Mouse (Mus musculus) MEL (cell line): ENCODE results near the gene Trappc6a. TPM values are rescaled to one million over a fixed set of nuclear protein-coding genes. Genes with fewer than 3 reads are reported as not detected.

Experiments
- DNase-seq: peaks from one replicate; pipeline ENCODE4 v3.0.0; 2011; ENCODE audit warnings: low read depth, low spot score
- H3K27ac ChIP-seq: 2 replicates; pipeline ENCODE4 v1.5.1; 2012; ENCODE audit warnings: low read depth, mild to moderate bottlenecking, control low read depth, low read length, moderate library complexity; ENCODE audit not compliant: control insufficient read depth
- H3K27me3 ChIP-seq, 2 experiments: fragments of 150-350 bp in 1 of 2; sonication (generic) in 1 of 2; 2 replicates each; pipeline ENCODE4 v1.6.1; 2012; ENCODE audit warnings: low read length in 2 of 2, mild to moderate bottlenecking in 2 of 2, improper control_type of control experiment in 1 of 2, moderate library complexity in 1 of 2; ENCODE audit not compliant: insufficient read depth in 2 of 2, control insufficient read depth in 1 of 2
- H3K36me3 ChIP-seq, 2 experiments: 2 replicates each; pipeline ENCODE4 v1.6.1; 2012 to 2014; ENCODE audit warnings: low read length in 2 of 2, improper control_type of control experiment in 1 of 2, inconsistent platforms in 1 of 2, mild to moderate bottlenecking in 1 of 2; ENCODE audit not compliant: insufficient read depth in 2 of 2, control insufficient read depth in 1 of 2
- H3K4me1 ChIP-seq, 2 experiments: fragments of 150-350 bp in 1 of 2; sonication (generic) in 1 of 2; 2 replicates each; pipeline ENCODE4 v1.6.1; 2012; ENCODE audit warnings: low read length in 2 of 2, improper control_type of control experiment in 1 of 2, mild to moderate bottlenecking in 1 of 2; ENCODE audit not compliant: insufficient read depth in 2 of 2, control insufficient read depth in 1 of 2
- H3K4me3 ChIP-seq, 2 experiments: fragments of 150-350 bp in 1 of 2; sonication (generic) in 1 of 2; 2 replicates each; pipeline ENCODE4 v1.5.1; 2012; ENCODE audit warnings: low read depth in 2 of 2, low read length in 2 of 2, mild to moderate bottlenecking in 2 of 2, moderate library complexity in 2 of 2, control low read depth in 1 of 2, improper control_type of control experiment in 1 of 2; ENCODE audit not compliant: control insufficient read depth in 1 of 2, insufficient read depth in 1 of 2
- H3K79me2 ChIP-seq: 2 replicates; pipeline ENCODE4 v1.6.1; 2012; ENCODE audit warnings: mild to moderate bottlenecking, low read length, moderate library complexity; ENCODE audit not compliant: control insufficient read depth, poor library complexity, insufficient read depth
- H3K9ac ChIP-seq: 2 replicates; pipeline ENCODE4 v1.6.1; 2012; ENCODE audit warnings: low read depth, mild to moderate bottlenecking, control low read depth, low read length, moderate library complexity; ENCODE audit not compliant: control insufficient read depth, poor library complexity, severe bottlenecking
- H3K9me3 ChIP-seq: fragments of 150-350 bp; sonication (generic); replicated peaks from 2 replicates; pipeline ENCODE4 v1.6.1; 2012; ENCODE audit warnings: mild to moderate bottlenecking, low read length, improper control_type of control experiment, moderate library complexity; ENCODE audit not compliant: insufficient read depth
- BHLHE40 ChIP-seq: IDR thresholded peaks from 2 replicates; pipeline ENCODE4 v1.6.1; 2012; ENCODE audit warnings: low read depth, mild to moderate bottlenecking, inconsistent platforms, low read length, improper control_type of control experiment, borderline replicate concordance
- CHD2 ChIP-seq: IDR thresholded peaks from 2 replicates; pipeline ENCODE4 v1.6.1; 2011; ENCODE audit warnings: low read length, improper control_type of control experiment
- E2F4 ChIP-seq: IDR thresholded peaks from 2 replicates; pipeline ENCODE4 v1.6.1; 2011; ENCODE audit warnings: low read depth, low read length, improper control_type of control experiment, borderline replicate concordance
- ELF1 ChIP-seq: IDR thresholded peaks from 2 replicates; pipeline ENCODE4 v1.6.1; 2014; ENCODE audit warnings: low read depth, mild to moderate bottlenecking, inconsistent platforms, low read length, improper control_type of control experiment, moderate library complexity
- EP300 ChIP-seq, 2 experiments: IDR thresholded peaks; 2 replicates each; pipeline ENCODE4 v1.6.1; 2011; ENCODE audit warnings: improper control_type of control experiment in 2 of 2, low read length in 2 of 2, low read depth in 1 of 2, mild to moderate bottlenecking in 1 of 2
- HCFC1 ChIP-seq: IDR thresholded peaks from 2 replicates; pipeline ENCODE4 v1.6.1; 2012; ENCODE audit warnings: low read depth, mild to moderate bottlenecking, inconsistent platforms, low read length, improper control_type of control experiment, moderate library complexity
- MAX ChIP-seq: IDR thresholded peaks from 2 replicates; pipeline ENCODE4 v1.6.1; 2011; ENCODE audit warnings: low read length, improper control_type of control experiment
- MAZ ChIP-seq: IDR thresholded peaks from 2 replicates; pipeline ENCODE4 v1.6.1; 2012; ENCODE audit warnings: low read depth, mild to moderate bottlenecking, inconsistent platforms, low read length, improper control_type of control experiment
- MXI1 ChIP-seq: IDR thresholded peaks from 2 replicates; pipeline ENCODE4 v1.6.1; 2011; ENCODE audit warnings: mild to moderate bottlenecking, low read depth, low read length, improper control_type of control experiment
- MYB ChIP-seq: IDR thresholded peaks from 2 replicates; pipeline ENCODE4 v1.6.1; 2011; ENCODE audit warnings: mild to moderate bottlenecking, low read depth, low read length, improper control_type of control experiment
- MYC ChIP-seq: IDR thresholded peaks from 2 replicates; pipeline ENCODE4 v1.6.1; 2011; ENCODE audit warnings: low read depth, mild to moderate bottlenecking, low read length, improper control_type of control experiment, moderate library complexity
- NELFE ChIP-seq: IDR thresholded peaks from 2 replicates; pipeline ENCODE4 v1.6.1; 2011; ENCODE audit warnings: low read depth, low read length, improper control_type of control experiment
- NRF1 ChIP-seq: IDR thresholded peaks from 2 replicates; pipeline ENCODE4 v1.6.1; 2014; ENCODE audit warnings: low read depth, mild to moderate bottlenecking, inconsistent platforms, low read length, improper control_type of control experiment, moderate library complexity; ENCODE audit not compliant: poor library complexity, insufficient read depth, severe bottlenecking
- POLR2A ChIP-seq, 2 experiments: IDR thresholded peaks; 2 replicates each; pipeline ENCODE4 v1.6.1; 2011 to 2012; ENCODE audit warnings: low read length in 2 of 2, mild to moderate bottlenecking in 2 of 2, control low read depth in 1 of 2, improper control_type of control experiment in 1 of 2, low read depth in 1 of 2, moderate library complexity in 1 of 2; ENCODE audit not compliant: control insufficient read depth in 1 of 2, insufficient read depth in 1 of 2, poor library complexity in 1 of 2
- RCOR1 ChIP-seq: IDR thresholded peaks from 2 replicates; pipeline ENCODE4 v1.6.1; 2012; ENCODE audit warnings: low read depth, mild to moderate bottlenecking, inconsistent platforms, low read length, improper control_type of control experiment
- SIN3A ChIP-seq: IDR thresholded peaks from 2 replicates; pipeline ENCODE4 v1.6.1; 2012; ENCODE audit warnings: low read length, improper control_type of control experiment, inconsistent platforms
- TBP ChIP-seq: IDR thresholded peaks from 2 replicates; pipeline ENCODE4 v1.8.0; 2011; ENCODE audit warnings: low read depth, low read length, improper control_type of control experiment
- TCF12 ChIP-seq: IDR thresholded peaks from 2 replicates; pipeline ENCODE4 v1.6.1; 2014; ENCODE audit warnings: low read depth, mild to moderate bottlenecking, inconsistent platforms, low read length, improper control_type of control experiment, moderate library complexity
- ZC3H11A ChIP-seq: IDR thresholded peaks from 2 replicates; pipeline ENCODE4 v1.6.1; 2012; ENCODE audit warnings: low read depth, mild to moderate bottlenecking, inconsistent platforms, low read length, improper control_type of control experiment
- ZMIZ1 ChIP-seq: IDR thresholded peaks from 2 replicates; pipeline ENCODE4 v1.6.1; 2012; ENCODE audit warnings: low read depth, mild to moderate bottlenecking, inconsistent platforms, low read length, improper control_type of control experiment, moderate library complexity
- polyA plus RNA-seq, 2 experiments: library from polyadenylated mRNA; stranded (reverse) in 1 of 2; unstranded in 1 of 2; fragments of >175 nt in 1 of 2; fragments of >200 nt in 1 of 2; gene quantifications; 2 replicates each; pipeline versions ENCODE4 v1.2.1 to v1.2.4; 2012; ENCODE audit warnings: low replicate concordance in 2 of 2, low read depth in 1 of 2; ENCODE audit not compliant: insufficient read length in 2 of 2, insufficient read depth in 1 of 2, missing spikeins in 1 of 2
- total RNA-seq: library from RNA; depleted of rRNA; stranded (reverse); fragments of 300-350 nt; gene quantifications from 2 replicates; pipeline ENCODE4 v1.2.3, GENCODE M21; 2012

Trappc6a gene
- total and polyA plus RNA-seq, 3 experiments = 82.8 to 88.2 TPM; not detected in 1

GRCm38 (mm10) chr7:19561765-19562642 lies 53.8 kb downstream of the Trappc6a start:
- H3K9ac ChIP-seq = peak overlapping the region; percentile 98
- TF ChIP-seq EP300 (IDR thresholded peaks at IDR 0.05; ENCODE audit: low read depth in 1 of 2, low read length in 2 of 2) (0 out of 4 replicates have a peak, but pooled peaks of 1 of the 2 experiments have one; percentile 11), ZMIZ1 (no peak; the same call in 1 of the 2 replicates), NELFE (peak; percentile 55; the same call in 1 of the 2 replicates), E2F4 (no peak), MYB (peak; percentile 51; the same call in 1 of the 2 replicates), MYC (peak; percentile 63; the same call in 1 of the 2 replicates), NRF1 (peak; percentile 94), CHD2 (no peak), MXI1 (peak; percentile 61), RCOR1 (no peak), SIN3A (peak; percentile 78; the same call in 1 of the 2 replicates), ZC3H11A (peak; percentile 100), MAZ (peak; percentile 99), HCFC1 (peak; percentile 92), TCF12 (peak; percentile 46; the same call in 1 of the 2 replicates), MAX (peak; percentile 65), POLR2A (IDR thresholded peaks at IDR 0.05; ENCODE audit: control insufficient read depth in 1 of 2, insufficient read depth in 1 of 2, low read depth in 1 of 2, low read length in 2 of 2, poor library complexity in 1 of 2) (peak; percentile 59 to 66; a peak in 2 of 4 replicates), ELF1 (peak; percentile 41), TBP (peak; percentile 65; the same call in 1 of the 2 replicates), BHLHE40 (peak; percentile 96)
- H3K27me3 ChIP-seq = no peaks in the 10 kb centered on the region
- peaks cover 0 to 26% of the 10 kb centered on the region in 2 experiments; a peak in 2 of 4 replicates for H3K36me3 ChIP-seq
- peak overlapping the region; percentile 60 to 98 for H3K4me3 ChIP-seq
- H3K79me2 ChIP-seq = peaks cover 50% of the 10 kb centered on the region
- H3K27ac ChIP-seq = peak overlapping the region; percentile 96
- H3K9me3 ChIP-seq = no peaks in the 10 kb centered on the region
- DNase-seq = peak; percentile 97
- H3K4me1 ChIP-seq = peaks cover 9 to 36% of the 10 kb centered on the region in 2 experiments; a peak in 3 of 4 replicates
